Mouse (Mus musculus): ENCODE results near the gene Zwint. TPM values are rescaled to one million over a fixed set of nuclear protein-coding genes. Genes with fewer than 3 reads are reported as not detected.

Zwint gene
- polyA plus RNA-seq, 1 experiment = 1,108 TPM

DNA sequence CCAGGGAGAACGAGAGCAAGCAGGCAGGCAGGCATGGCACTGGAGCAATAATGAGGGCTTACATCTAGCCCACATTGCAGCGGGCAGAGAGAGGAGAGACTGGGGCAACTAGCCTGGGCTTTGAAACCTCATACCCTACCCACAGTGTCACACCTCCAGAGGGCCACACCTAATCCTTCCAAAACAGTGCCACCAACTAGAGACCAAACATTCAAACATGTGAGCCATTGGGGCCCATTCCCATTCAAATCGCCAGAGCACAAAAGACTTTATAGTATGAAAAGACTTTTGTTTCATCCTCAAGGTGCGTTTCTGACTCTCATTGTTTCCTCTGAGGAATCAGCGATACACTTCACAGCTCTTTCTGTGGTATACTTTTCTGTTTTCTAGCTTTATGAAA lies 4.6 kb downstream of the Zwint start:
- peaks cover 12% of the 10 kb centered on the region; the same call in 1 of the 2 replicates for H3K4me1 ChIP-seq (ENCODE audit: control insufficient read depth, insufficient read depth, low read length)
- TF ChIP-seq POLR2A (IDR thresholded peaks at IDR 0.05; ENCODE audit: extremely low read depth, insufficient read depth, low read length) = no peak
- no peak for TF ChIP-seq CTCF (IDR thresholded peaks at IDR 0.05; ENCODE audit: extremely low read depth, insufficient read depth, low read length)
- H3K4me3 ChIP-seq (ENCODE audit: insufficient read depth, low read length) = no peak overlapping the region
- H3K27ac ChIP-seq (ENCODE audit: insufficient read depth, low read length) = no peak overlapping the region

DNA sequence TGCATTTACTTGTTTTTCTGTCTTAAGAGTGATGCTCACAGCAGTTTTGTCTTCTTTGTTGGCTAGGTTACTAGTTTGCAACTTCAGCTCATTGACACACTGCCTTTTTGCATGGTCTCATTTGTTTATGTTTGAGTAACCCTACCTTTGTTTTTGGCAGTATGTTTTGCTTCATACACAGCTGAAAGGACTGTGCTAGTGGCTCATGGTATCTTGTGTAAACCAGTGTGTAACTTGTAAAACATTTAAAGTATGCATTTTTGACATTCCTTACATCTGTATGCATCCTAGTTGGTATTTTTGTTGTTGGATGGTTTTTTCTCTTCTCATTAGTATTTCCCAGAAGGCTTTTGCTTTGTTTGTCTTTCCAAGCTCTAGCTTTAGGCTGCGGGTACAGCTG lies 5.7 kb downstream of the Zwint start:
- Histone ChIP-seq H3K4me3 (ENCODE audit: insufficient read depth, low read length) (no peak overlapping the region), H3K27ac (ENCODE audit: insufficient read depth, low read length) (no peak overlapping the region), H3K4me1 (ENCODE audit: control insufficient read depth, insufficient read depth, low read length) (peaks cover 12% of the 10 kb centered on the region; the same call in 1 of the 2 replicates)
- TF ChIP-seq POLR2A (IDR thresholded peaks at IDR 0.05; ENCODE audit: extremely low read depth, insufficient read depth, low read length) = no peak
- no peak for TF ChIP-seq CTCF (IDR thresholded peaks at IDR 0.05; ENCODE audit: extremely low read depth, insufficient read depth, low read length)

DNA sequence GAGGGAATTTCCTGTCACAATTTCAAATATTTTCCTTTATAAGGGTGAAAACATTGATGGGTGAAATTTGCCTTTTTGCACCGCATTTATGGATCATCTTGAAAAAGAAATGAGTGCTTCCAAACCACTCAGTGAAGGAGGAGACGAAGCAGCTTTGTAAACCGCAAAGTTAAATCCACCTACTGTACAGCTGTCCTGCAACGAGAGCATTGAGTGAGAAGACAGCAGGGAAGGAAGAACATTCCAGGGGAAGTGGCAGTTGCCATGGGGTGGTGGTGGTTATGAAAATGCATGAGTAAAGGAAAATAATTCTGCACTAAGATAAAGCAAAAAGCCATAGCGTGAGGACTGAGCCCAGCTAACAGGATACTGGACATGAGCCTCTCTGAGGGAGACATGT lies 13.2 kb downstream of the Zwint start:
- no peak overlapping the region for H3K4me3 ChIP-seq (ENCODE audit: insufficient read depth, low read length)
- H3K27ac ChIP-seq (ENCODE audit: insufficient read depth, low read length) = no peak overlapping the region
- peaks cover 3% of the 10 kb centered on the region; the same call in 1 of the 2 replicates for H3K4me1 ChIP-seq (ENCODE audit: control insufficient read depth, insufficient read depth, low read length)
- TF ChIP-seq CTCF (IDR thresholded peaks at IDR 0.05; ENCODE audit: extremely low read depth, insufficient read depth, low read length) = no peak
- TF ChIP-seq POLR2A (IDR thresholded peaks at IDR 0.05; ENCODE audit: extremely low read depth, insufficient read depth, low read length) = no peak

DNA sequence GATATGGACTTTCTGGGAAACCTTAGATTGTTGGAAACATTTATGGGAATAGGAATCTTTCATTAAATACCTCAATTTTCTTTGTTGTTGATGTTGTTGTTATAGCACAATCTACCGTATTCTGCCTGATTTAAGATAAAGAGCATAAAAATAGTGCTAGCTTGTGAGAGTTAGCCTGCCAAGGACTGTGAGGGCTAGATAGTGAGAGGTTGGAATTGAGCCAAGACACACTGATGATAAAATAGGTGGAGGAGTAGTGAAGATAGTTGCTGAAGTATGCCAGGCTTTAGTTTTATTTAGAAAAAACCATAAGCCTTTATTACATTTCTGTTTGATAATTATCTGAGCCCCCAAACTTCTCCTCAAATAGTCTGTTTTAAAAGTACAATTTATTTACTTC lies 14.4 kb downstream of the Zwint start:
- Histone ChIP-seq H3K27ac (ENCODE audit: insufficient read depth, low read length) (no peak overlapping the region), H3K4me3 (ENCODE audit: insufficient read depth, low read length) (no peak overlapping the region), H3K4me1 (ENCODE audit: control insufficient read depth, insufficient read depth, low read length) (no peaks in the 10 kb centered on the region; the same call in 1 of the 2 replicates)
- TF ChIP-seq POLR2A (IDR thresholded peaks at IDR 0.05; ENCODE audit: extremely low read depth, insufficient read depth, low read length) (no peak), CTCF (IDR thresholded peaks at IDR 0.05; ENCODE audit: extremely low read depth, insufficient read depth, low read length) (no peak)

DNA sequence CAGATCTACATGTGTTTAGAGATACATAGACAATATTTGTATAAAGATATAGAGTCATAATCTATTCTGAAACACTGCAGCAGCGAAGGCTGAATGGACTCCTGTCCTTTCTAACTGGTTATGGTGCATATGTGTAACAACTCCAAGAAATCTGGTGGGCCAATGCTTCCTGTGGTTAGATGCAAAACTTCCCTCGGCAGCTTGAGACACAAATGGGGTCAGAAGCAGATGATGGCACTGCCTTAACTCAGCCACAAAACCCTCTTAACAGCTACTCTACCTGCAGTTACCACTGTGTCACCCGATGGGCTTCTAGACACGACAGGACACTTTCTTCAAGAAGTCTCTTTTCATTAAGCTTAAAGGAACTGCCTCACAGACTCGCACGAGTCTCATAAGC lies 21.3 kb downstream of the Zwint start:
- Histone ChIP-seq H3K4me1 (ENCODE audit: control insufficient read depth, insufficient read depth, low read length) (no peaks in the 10 kb centered on the region), H3K27ac (ENCODE audit: insufficient read depth, low read length) (no peak overlapping the region), H3K4me3 (ENCODE audit: insufficient read depth, low read length) (no peak overlapping the region)
- TF ChIP-seq POLR2A (IDR thresholded peaks at IDR 0.05; ENCODE audit: extremely low read depth, insufficient read depth, low read length) = no peak
- no peak for TF ChIP-seq CTCF (IDR thresholded peaks at IDR 0.05; ENCODE audit: extremely low read depth, insufficient read depth, low read length)

DNA sequence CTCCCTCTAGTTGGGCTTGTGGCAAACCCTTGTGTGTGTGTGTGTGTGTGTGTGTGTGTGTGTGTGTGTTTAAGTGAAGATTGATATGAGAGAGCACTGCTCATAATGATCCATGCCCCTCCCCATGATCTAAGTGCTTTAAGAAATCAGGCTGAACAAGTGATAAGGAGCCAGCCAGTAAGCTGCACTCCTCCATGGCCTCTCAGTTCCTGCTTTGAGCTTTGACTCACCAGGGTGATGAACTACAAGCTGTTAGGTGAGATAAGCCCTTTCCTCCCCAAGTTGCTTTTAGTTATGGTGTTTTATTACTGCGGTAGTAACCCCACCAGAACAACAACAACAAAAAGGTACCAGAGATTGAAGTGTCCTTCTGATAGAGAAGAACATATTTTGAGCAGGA lies 21.9 kb downstream of the Zwint start:
- H3K27ac ChIP-seq (ENCODE audit: insufficient read depth, low read length) = no peak overlapping the region
- no peak for TF ChIP-seq CTCF (IDR thresholded peaks at IDR 0.05; ENCODE audit: extremely low read depth, insufficient read depth, low read length)
- no peak for TF ChIP-seq POLR2A (IDR thresholded peaks at IDR 0.05; ENCODE audit: extremely low read depth, insufficient read depth, low read length)
- no peak overlapping the region for H3K4me3 ChIP-seq (ENCODE audit: insufficient read depth, low read length)
- no peaks in the 10 kb centered on the region for H3K4me1 ChIP-seq (ENCODE audit: control insufficient read depth, insufficient read depth, low read length)

DNA sequence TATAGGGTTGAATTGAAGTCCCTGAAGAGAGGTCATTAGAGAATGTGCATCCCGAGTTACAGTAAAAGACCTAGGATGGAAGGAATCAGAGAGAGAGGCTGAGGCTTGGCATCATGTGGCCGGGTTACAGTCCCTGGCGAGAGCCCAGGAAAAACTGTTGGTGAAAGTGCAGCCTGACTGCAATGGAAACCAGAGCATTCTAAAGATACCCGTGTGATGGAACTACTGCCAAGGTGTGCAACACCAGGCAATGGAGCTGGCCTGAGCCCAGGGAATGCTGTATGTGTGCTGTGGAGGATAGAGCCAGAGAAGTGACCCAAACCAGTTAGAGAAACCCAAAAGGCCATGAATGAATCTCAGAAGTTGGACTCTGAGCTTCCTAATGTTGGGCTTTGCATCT lies 24.4 kb downstream of the Zwint start:
- Histone ChIP-seq H3K27ac (ENCODE audit: insufficient read depth, low read length) (no peak overlapping the region), H3K4me3 (ENCODE audit: insufficient read depth, low read length) (no peak overlapping the region), H3K4me1 (ENCODE audit: control insufficient read depth, insufficient read depth, low read length) (no peaks in the 10 kb centered on the region)
- TF ChIP-seq POLR2A (IDR thresholded peaks at IDR 0.05; ENCODE audit: extremely low read depth, insufficient read depth, low read length) (no peak), CTCF (IDR thresholded peaks at IDR 0.05; ENCODE audit: extremely low read depth, insufficient read depth, low read length) (no peak)

DNA sequence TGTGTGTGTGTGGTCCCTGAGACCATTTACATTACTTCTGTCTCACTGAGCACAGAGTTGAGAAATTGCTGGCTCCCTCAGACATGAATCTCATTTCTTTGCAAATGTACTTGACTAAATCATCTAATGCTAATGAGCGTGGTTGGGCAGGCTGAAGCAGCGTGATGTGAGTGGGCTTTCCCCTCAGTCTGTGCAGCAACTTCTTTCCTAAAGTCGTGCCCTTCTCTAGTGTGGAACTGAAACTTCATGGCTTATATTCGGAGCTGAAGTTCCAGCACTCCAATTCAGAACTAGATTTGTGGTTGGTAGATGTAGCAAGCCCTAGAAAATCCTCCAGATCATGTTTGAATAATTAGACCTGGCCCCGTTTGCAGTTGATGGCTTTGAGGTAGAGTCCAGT lies 46.4 kb downstream of the Zwint start:
- H3K27ac ChIP-seq (ENCODE audit: insufficient read depth, low read length) = no peak overlapping the region
- TF ChIP-seq POLR2A (IDR thresholded peaks at IDR 0.05; ENCODE audit: extremely low read depth, insufficient read depth, low read length) (no peak), CTCF (IDR thresholded peaks at IDR 0.05; ENCODE audit: extremely low read depth, insufficient read depth, low read length) (no peak)
- H3K4me3 ChIP-seq (ENCODE audit: insufficient read depth, low read length) = no peak overlapping the region
- no peaks in the 10 kb centered on the region for H3K4me1 ChIP-seq (ENCODE audit: control insufficient read depth, insufficient read depth, low read length)

DNA sequence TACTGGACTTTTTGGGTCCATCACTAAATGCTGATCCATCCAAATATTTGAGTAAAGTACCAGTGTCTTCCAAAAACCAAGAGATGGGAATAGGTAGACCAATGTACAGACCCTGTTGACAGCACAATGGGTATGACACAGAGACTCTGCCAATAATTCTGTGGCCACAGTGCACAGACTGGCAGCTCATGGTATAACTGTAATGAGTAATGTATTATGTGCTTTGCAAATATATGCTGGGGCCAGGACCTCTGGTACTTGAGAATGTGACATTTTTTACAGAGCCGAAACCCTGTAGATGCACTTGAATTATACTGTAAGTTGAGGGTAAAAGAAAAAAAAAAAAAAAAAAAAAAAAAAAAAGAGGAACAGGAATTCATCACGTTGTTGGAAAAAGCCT lies 59.1 kb downstream of the Zwint start:
- TF ChIP-seq POLR2A (IDR thresholded peaks at IDR 0.05; ENCODE audit: extremely low read depth, insufficient read depth, low read length) = no peak
- TF ChIP-seq CTCF (IDR thresholded peaks at IDR 0.05; ENCODE audit: extremely low read depth, insufficient read depth, low read length) = no peak
- H3K4me3 ChIP-seq (ENCODE audit: insufficient read depth, low read length) = no peak overlapping the region
- H3K4me1 ChIP-seq (ENCODE audit: control insufficient read depth, insufficient read depth, low read length) = no peaks in the 10 kb centered on the region
- no peak overlapping the region for H3K27ac ChIP-seq (ENCODE audit: insufficient read depth, low read length)

Measured in cortical plate, adult 2 months (tissue).